Mouse (Mus musculus) bone marrow macrophage, adult 2 months (primary cell): ENCODE results near the gene Srd5a3.

ENCODE experiments used
- CTCF ChIP-seq: IDR thresholded peaks from 2 replicates; pipeline ENCODE4 v1.5.1; 2012; ENCODE audit warnings: low read depth, mild to moderate bottlenecking, low read length, moderate library complexity
- POLR2A ChIP-seq: IDR thresholded peaks from 2 replicates; pipeline ENCODE4 v1.6.1; 2012; ENCODE audit warnings: mild to moderate bottlenecking, low read depth, low read length, borderline replicate concordance

- TF ChIP-seq POLR2A (no peak), CTCF (no peak)
Measured at GRCm38 (mm10) chr5:76176841-76177240, 36.8 kb downstream of the Srd5a3 start.
